Mouse (Mus musculus) embryonic facial prominence, embryonic 10.5 days (tissue): Measurements from ENCODE around the gene Nlrc5. TPM values are rescaled to one million over a fixed set of nuclear protein-coding genes. Genes with fewer than 3 reads are reported as not detected.
A peak's percentile ranks its signal among the peaks of the same experiment; 100 is the strongest.
"Not testable (repeated sequence)": the region's sequence is repeated elsewhere in the genome, so short reads cannot be mapped to it uniquely, and the experiment has no call there.

ENCODE experiments used
- DNase-seq: peaks from one replicate; pipeline ENCODE4 v3.0.0-alpha.2; 2017; ENCODE audit warnings: low spot score
- H3K27ac ChIP-seq: fragments of 300-500 bp; sonication (generic); replicated peaks from 2 replicates; pipeline ENCODE4 v1.5.1; 2016; ENCODE audit warnings: mild to moderate bottlenecking
- H3K27me3 ChIP-seq: fragments of 300-500 bp; sonication (generic); replicated peaks from 2 replicates; pipeline ENCODE4 v1.6.1; 2016; ENCODE audit warnings: low read depth, mild to moderate bottlenecking; ENCODE audit not compliant: poor library complexity, severe bottlenecking
- H3K36me3 ChIP-seq: fragments of 300-500 bp; sonication (generic); replicated peaks from 2 replicates; pipeline ENCODE4 v1.6.1; 2016; ENCODE audit warnings: mild to moderate bottlenecking, moderate library complexity
- H3K4me1 ChIP-seq: fragments of 300-500 bp; sonication (generic); 2 replicates; pipeline ENCODE4 v1.6.1; 2016
- H3K4me3 ChIP-seq: fragments of 300-500 bp; sonication (generic); 2 replicates; pipeline ENCODE4 v1.5.1; 2016; ENCODE audit warnings: mild to moderate bottlenecking, moderate library complexity
- H3K9me3 ChIP-seq: fragments of 300-500 bp; sonication (generic); 2 replicates; pipeline ENCODE4 v1.6.1; 2016; ENCODE audit warnings: mild to moderate bottlenecking
- WGBS: fragments of 180-500 bp; shearing (Covaris S2); methylation state at CpG from one replicate; pipeline ENCODE4 v1.1.7; 2016; 5-methylcytosine and 5-hydroxymethylcytosine counted together
- polyA plus RNA-seq: library from polyadenylated mRNA; unstranded; fragments of >200 nt; fragmentation: Nextera tagmentation; extraction: Ambion mirVana; gene quantifications from 2 replicates; pipeline ENCODE4 v1.2.1, GENCODE M21; 2016

Gene Nlrc5
- polyA plus RNA-seq, 1 experiment from 2014 or later, result not detected

- H3K9me3 ChIP-seq, result no peaks in the 10 kb centered on the region
- peak; percentile 43 for DNase-seq
- WGBS, result 70% methylated on average over 11 of the region's 11 CpGs
Measured at GRCm38 (mm10) chr8:94396964-94397657, 37.0 kb upstream of the Nlrc5 start.

GRCm38 (mm10) chr8:94398587-94398986 is 35.6 kb upstream of the Nlrc5 start:
- no peaks in the 10 kb centered on the region for H3K4me1 ChIP-seq
- H3K36me3 ChIP-seq, result peaks cover 44% of the 10 kb centered on the region
- H3K4me3 ChIP-seq, result no peak overlapping the region
- 87% methylated on average over 6 of the region's 6 CpGs for WGBS
- no peak overlapping the region for H3K27ac ChIP-seq
- no peak for DNase-seq
- no peaks in the 10 kb centered on the region for H3K9me3 ChIP-seq
- H3K27me3 ChIP-seq, result no peaks in the 10 kb centered on the region

More at GRCm38 (mm10) chr8:94396964-94397657, 37.0 kb upstream of the Nlrc5 start:
- Histone ChIP-seq H3K27ac (no peak overlapping the region), H3K27me3 (no peaks in the 10 kb centered on the region), H3K4me1 (no peaks in the 10 kb centered on the region), H3K4me3 (no peak overlapping the region), H3K36me3 (peaks cover 58% of the 10 kb centered on the region)

GRCm38 (mm10) chr8:94399361-94399953 is 34.7 kb upstream of the Nlrc5 start:
- 86% methylated on average over 3 of the region's 3 CpGs for WGBS
- H3K27ac ChIP-seq, result no peak overlapping the region

GRCm38 (mm10) chr8:94399957-94400356 is 34.2 kb upstream of the Nlrc5 start:
- H3K27me3 ChIP-seq, DNase-seq, H3K4me1 ChIP-seq, H3K4me3 ChIP-seq, H3K9me3 ChIP-seq, H3K27ac ChIP-seq: not testable (repeated sequence)
- WGBS, result 86% methylated on average over 2 of the region's 2 CpGs
- peaks cover 30% of the 10 kb centered on the region for H3K36me3 ChIP-seq

More at GRCm38 (mm10) chr8:94399361-94399953, 34.7 kb upstream of the Nlrc5 start:
- peaks cover 35% of the 10 kb centered on the region for H3K36me3 ChIP-seq
- H3K27me3 ChIP-seq, result no peaks in the 10 kb centered on the region
- DNase-seq, result no peak
- no peaks in the 10 kb centered on the region for H3K9me3 ChIP-seq
- no peak overlapping the region for H3K4me3 ChIP-seq
- no peaks in the 10 kb centered on the region for H3K4me1 ChIP-seq

- Histone ChIP-seq H3K36me3 (no peaks in the 10 kb centered on the region), H3K27me3 (no peaks in the 10 kb centered on the region), H3K4me1 (no peaks in the 10 kb centered on the region), H3K9me3 (no peaks in the 10 kb centered on the region), H3K27ac (no peak overlapping the region), H3K4me3 (no peak overlapping the region)
- 67% methylated on average over 8 of the region's 8 CpGs for WGBS
- DNase-seq, result no peak
Measured at GRCm38 (mm10) chr8:94408443-94409080, 25.6 kb upstream of the Nlrc5 start.

GRCm38 (mm10) chr8:94409523-94409922 is 24.6 kb upstream of the Nlrc5 start:
- 88% methylated on average over 7 of the region's 7 CpGs for WGBS

GRCm38 (mm10) chr8:94412518-94412917 is 21.6 kb upstream of the Nlrc5 start:
- no peak for DNase-seq
- whole genome bisulfite sequencing, result 85% methylated on average over 6 of the region's 6 CpGs
- no peaks in the 10 kb centered on the region for H3K9me3 ChIP-seq
- H3K4me3 ChIP-seq, result no peak overlapping the region
- H3K4me1 ChIP-seq, result peaks cover 3% of the 10 kb centered on the region; the same call in 1 of the 2 replicates
- H3K36me3 ChIP-seq, result no peaks in the 10 kb centered on the region
- H3K27me3 ChIP-seq, result no peaks in the 10 kb centered on the region
- no peak overlapping the region for H3K27ac ChIP-seq

More at GRCm38 (mm10) chr8:94409523-94409922, 24.6 kb upstream of the Nlrc5 start:
- Histone ChIP-seq H3K4me3 (no peak overlapping the region), H3K27ac (no peak overlapping the region), H3K9me3 (no peaks in the 10 kb centered on the region), H3K36me3 (no peaks in the 10 kb centered on the region), H3K27me3 (no peaks in the 10 kb centered on the region), H3K4me1 (no peaks in the 10 kb centered on the region)
- DNase-seq, result no peak

GRCm38 (mm10) chr8:94413509-94413908 is 20.6 kb upstream of the Nlrc5 start:
- 92% methylated on average over 6 of the region's 6 CpGs for WGBS
- Histone ChIP-seq H3K36me3 (no peaks in the 10 kb centered on the region), H3K4me1 (peaks cover 3% of the 10 kb centered on the region; the same call in 1 of the 2 replicates), H3K27me3 (no peaks in the 10 kb centered on the region), H3K9me3 (no peaks in the 10 kb centered on the region), H3K27ac (no peak overlapping the region), H3K4me3 (no peak overlapping the region)
- DNase-seq, result no peak

- WGBS, result 72% methylated on average over 2 of the region's 2 CpGs
- Histone ChIP-seq H3K4me3 (no peak overlapping the region), H3K36me3 (no peaks in the 10 kb centered on the region), H3K4me1 (peaks cover 3% of the 10 kb centered on the region; the same call in 1 of the 2 replicates), H3K27ac (no peak overlapping the region), H3K27me3 (no peaks in the 10 kb centered on the region), H3K9me3 (no peaks in the 10 kb centered on the region)
- peak; percentile 19 for DNase-seq
Measured at GRCm38 (mm10) chr8:94415218-94415617, 18.9 kb upstream of the Nlrc5 start.

- Histone ChIP-seq H3K4me3 (no peak overlapping the region), H3K9me3 (no peaks in the 10 kb centered on the region), H3K27me3 (no peaks in the 10 kb centered on the region), H3K4me1 (peaks cover 3% of the 10 kb centered on the region), H3K27ac (no peak overlapping the region), H3K36me3 (no peaks in the 10 kb centered on the region)
- 68% methylated on average over 9 of the region's 9 CpGs for WGBS
- DNase-seq, result no peak
Measured at GRCm38 (mm10) chr8:94418017-94418416, 16.1 kb upstream of the Nlrc5 start.

GRCm38 (mm10) chr8:94422270-94422669 is 11.9 kb upstream of the Nlrc5 start:
- no peaks in the 10 kb centered on the region for H3K27me3 ChIP-seq
- no peak overlapping the region for H3K27ac ChIP-seq
- H3K4me3 ChIP-seq, result no peak overlapping the region
- 94% methylated on average over 4 of the region's 4 CpGs for WGBS
- no peaks in the 10 kb centered on the region; the same call in 1 of the 2 replicates for H3K4me1 ChIP-seq
- H3K9me3 ChIP-seq, result no peaks in the 10 kb centered on the region
- H3K36me3 ChIP-seq, result no peaks in the 10 kb centered on the region
- DNase-seq, result no peak

- Histone ChIP-seq H3K4me1 (peaks cover 5% of the 10 kb centered on the region), H3K9me3 (no peaks in the 10 kb centered on the region), H3K27me3 (peaks cover 12% of the 10 kb centered on the region), H3K36me3 (no peaks in the 10 kb centered on the region), H3K27ac (no peak overlapping the region), H3K4me3 (no peak overlapping the region)
- 76% methylated on average over 10 of the region's 10 CpGs for WGBS
- no peak for DNase-seq
Measured at GRCm38 (mm10) chr8:94427953-94428352, 6.2 kb upstream of the Nlrc5 start.

GRCm38 (mm10) chr8:94428420-94428819 is 5.7 kb upstream of the Nlrc5 start:
- no peak for DNase-seq
- WGBS, result 77% methylated on average over 4 of the region's 4 CpGs
- no peak overlapping the region for H3K27ac ChIP-seq

More at GRCm38 (mm10) chr8:94428420-94428819, 5.7 kb upstream of the Nlrc5 start:
- no peaks in the 10 kb centered on the region for H3K9me3 ChIP-seq
- no peaks in the 10 kb centered on the region for H3K36me3 ChIP-seq
- peaks cover 5% of the 10 kb centered on the region for H3K4me1 ChIP-seq
- H3K27me3 ChIP-seq, result peaks cover 17% of the 10 kb centered on the region
- no peak overlapping the region for H3K4me3 ChIP-seq
